Mouse (Mus musculus) bone marrow, adult 2 months (tissue): Measurements from ENCODE around the gene Slc43a2.

Source experiments
- CTCF ChIP-seq: fragments of 200-500 bp; IDR thresholded peaks from 2 replicates; pipeline ENCODE4 v1.5.1; 2011; ENCODE audit warnings: low read length, control low read depth; ENCODE audit not compliant: control insufficient read depth, insufficient read depth
- POLR2A ChIP-seq: fragments of 200-500 bp; IDR thresholded peaks from 2 replicates; pipeline ENCODE4 v1.6.1; 2011; ENCODE audit warnings: low read depth, mild to moderate bottlenecking, control low read depth, low read length, borderline replicate concordance; ENCODE audit not compliant: control insufficient read depth

- TF ChIP-seq POLR2A = no peak
- no peak for TF ChIP-seq CTCF
Measured at GRCm38 (mm10) chr11:75563851-75564548, 32.5 kb downstream of the Slc43a2 start.
